Mouse (Mus musculus): ENCODE measurements around the gene Fam69a. TPM values are rescaled to one million over a fixed set of nuclear protein-coding genes. Genes with fewer than 3 reads are reported as not detected.

Fam69a gene
- polyA plus RNA-seq, 1 experiment from 2014 or later, result 48.5 TPM

DNA sequence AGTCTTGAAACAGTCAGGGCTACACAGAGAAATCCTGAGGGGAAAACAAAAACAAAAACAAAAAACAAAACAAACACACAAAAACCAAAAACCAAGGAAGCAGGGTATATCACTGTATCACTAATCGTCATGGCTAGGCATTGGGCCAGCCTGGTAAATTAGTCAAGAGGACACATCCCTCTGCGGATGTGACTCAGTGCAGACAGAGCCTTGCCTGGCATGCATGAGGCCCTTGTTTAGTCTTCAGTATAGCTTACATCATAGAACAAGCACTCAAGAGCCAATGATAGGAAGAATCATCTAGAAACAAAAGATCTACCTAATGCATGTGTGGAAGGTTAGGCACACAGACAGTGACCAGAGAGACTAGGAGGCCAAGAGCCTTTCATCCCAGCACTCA is 9.1 kb upstream of the Fam69a start:
- no peak for DNase-seq
- no peaks in the 10 kb centered on the region for H3K4me1 ChIP-seq (ENCODE audit: control insufficient read depth, insufficient read depth, low read length)
- 89% methylated on average over 2 of the region's 2 CpGs for WGBS
- ATAC-seq (ENCODE audit: low FRiP score, low TSS enrichment), result no peak
- no peak overlapping the region for H3K27ac ChIP-seq (replicated peaks; ENCODE audit: low read depth, low read length)
- no peak overlapping the region for H3K4me2 ChIP-seq (ENCODE audit: low read length)
- H3K4me3 ChIP-seq (replicated peaks; ENCODE audit: low read depth, low read length), result no peak overlapping the region
- H3K9ac ChIP-seq (replicated peaks; ENCODE audit: low read length), result no peak overlapping the region
- no peaks in the 10 kb centered on the region for H3K9me3 ChIP-seq (ENCODE audit: control insufficient read depth, low read length)
- H3K36me3 ChIP-seq (ENCODE audit: control insufficient read depth, insufficient read depth, low read length), result no peaks in the 10 kb centered on the region
- H3K27me3 ChIP-seq (ENCODE audit: control insufficient read depth, insufficient read depth, low read length), result no peaks in the 10 kb centered on the region

DNA sequence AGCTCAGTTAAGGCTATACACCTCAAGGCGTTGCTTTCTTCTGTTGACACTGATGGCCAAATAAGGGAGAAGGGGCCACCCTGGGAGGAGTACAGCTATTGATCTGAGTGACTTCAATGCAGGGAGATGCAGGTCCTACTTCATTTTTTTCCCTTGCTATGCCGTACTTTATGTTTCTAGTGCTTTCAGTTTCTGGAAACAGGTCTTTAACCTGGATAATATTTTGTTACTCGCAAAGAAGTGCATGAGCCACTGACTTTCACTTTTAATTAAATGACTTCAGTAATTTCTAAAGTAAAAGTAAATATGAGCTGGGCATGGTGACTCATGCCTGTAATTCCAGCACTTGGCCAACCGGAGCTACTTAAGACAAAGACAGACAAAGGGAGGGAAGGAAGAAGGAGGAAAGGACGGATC is 958 bp upstream of the Fam69a start:
- H3K4me3 ChIP-seq (replicated peaks; ENCODE audit: low read depth, low read length), result peak overlapping the region; percentile 85
- no peaks in the 10 kb centered on the region for H3K27me3 ChIP-seq (ENCODE audit: control insufficient read depth, insufficient read depth, low read length)
- peak; percentile 40 for DNase-seq
- no peak for ATAC-seq (ENCODE audit: low FRiP score, low TSS enrichment)
- H3K9ac ChIP-seq (replicated peaks; ENCODE audit: low read length), result peak overlapping the region; percentile 90; the same call in 1 of the 2 replicates
- H3K36me3 ChIP-seq (ENCODE audit: control insufficient read depth, insufficient read depth, low read length), result no peaks in the 10 kb centered on the region
- whole genome bisulfite sequencing, result 19% methylated on average over 5 of the region's 5 CpGs
- no peaks in the 10 kb centered on the region for H3K9me3 ChIP-seq (ENCODE audit: control insufficient read depth, low read length)
- H3K4me1 ChIP-seq (ENCODE audit: control insufficient read depth, insufficient read depth, low read length), result 0 out of 2 replicates have a peak, but pooled peaks cover 10% of the 10 kb centered on the region
- peak overlapping the region; percentile 97 for H3K27ac ChIP-seq (replicated peaks; ENCODE audit: low read depth, low read length)
- peak overlapping the region; percentile 61 for H3K4me2 ChIP-seq (ENCODE audit: low read length)

- under 1% methylated on average over 47 of the region's 54 CpGs for WGBS
- Histone ChIP-seq H3K9ac (replicated peaks; ENCODE audit: low read length) (peak overlapping the region; percentile 90), H3K4me1 (ENCODE audit: control insufficient read depth, insufficient read depth, low read length) (0 out of 2 replicates have a peak, but pooled peaks cover 10% of the 10 kb centered on the region), H3K36me3 (ENCODE audit: control insufficient read depth, insufficient read depth, low read length) (no peaks in the 10 kb centered on the region), H3K9me3 (ENCODE audit: control insufficient read depth, low read length) (no peaks in the 10 kb centered on the region), H3K4me2 (ENCODE audit: low read length) (peak overlapping the region; percentile 61), H3K27me3 (ENCODE audit: control insufficient read depth, insufficient read depth, low read length) (no peaks in the 10 kb centered on the region), H3K27ac (replicated peaks; ENCODE audit: low read depth, low read length) (peak overlapping the region; percentile 97), H3K4me3 (replicated peaks; ENCODE audit: low read depth, low read length) (peak overlapping the region; percentile 85)
- DNase-seq, result peak; percentile 82
- peak; percentile 81 for ATAC-seq (ENCODE audit: low FRiP score, low TSS enrichment)
Measured at GRCm38 (mm10) chr5:107986255-107986966, 474 bp downstream of the Fam69a start.

GRCm38 (mm10) chr5:107983946-107984345 is 2.9 kb downstream of the Fam69a start:
- H3K9me3 ChIP-seq (ENCODE audit: control insufficient read depth, low read length), result no peaks in the 10 kb centered on the region
- no peak overlapping the region for H3K4me2 ChIP-seq (ENCODE audit: low read length)
- H3K9ac ChIP-seq (replicated peaks; ENCODE audit: low read length), result no peak overlapping the region
- no peak for DNase-seq
- no peak for ATAC-seq (ENCODE audit: low FRiP score, low TSS enrichment)
- no peak overlapping the region for H3K27ac ChIP-seq (replicated peaks; ENCODE audit: low read depth, low read length)
- H3K4me3 ChIP-seq (replicated peaks; ENCODE audit: low read depth, low read length), result no peak overlapping the region
- H3K4me1 ChIP-seq (ENCODE audit: control insufficient read depth, insufficient read depth, low read length), result 0 out of 2 replicates have a peak, but pooled peaks cover 10% of the 10 kb centered on the region
- no peaks in the 10 kb centered on the region for H3K27me3 ChIP-seq (ENCODE audit: control insufficient read depth, insufficient read depth, low read length)
- WGBS, result 94% methylated on average over 5 of the region's 5 CpGs
- H3K36me3 ChIP-seq (ENCODE audit: control insufficient read depth, insufficient read depth, low read length), result no peaks in the 10 kb centered on the region

DNA sequence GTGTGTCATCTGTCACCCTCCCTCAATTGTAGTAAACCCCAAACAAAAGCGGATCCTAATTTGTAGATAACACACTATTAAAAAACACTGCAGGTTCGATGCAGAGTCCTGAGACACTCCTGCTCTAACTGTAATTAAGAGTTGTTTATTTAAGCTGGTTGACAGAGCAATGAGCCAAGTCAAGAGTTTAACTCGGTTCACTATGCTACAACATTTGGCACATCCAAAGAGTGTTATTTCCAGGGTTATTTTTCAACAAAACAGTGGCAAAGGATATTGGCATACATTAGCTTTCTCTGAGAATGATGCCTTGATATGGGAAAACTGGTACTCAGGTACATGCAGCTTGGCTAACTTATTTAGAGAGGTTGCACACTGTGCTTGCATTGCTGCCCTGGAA is 4.9 kb downstream of the Fam69a start:
- no peak for DNase-seq
- no peak for ATAC-seq (ENCODE audit: low FRiP score, low TSS enrichment)
- WGBS, result 87% methylated on average over 3 of the region's 3 CpGs
- Histone ChIP-seq H3K4me3 (replicated peaks; ENCODE audit: low read depth, low read length) (no peak overlapping the region), H3K36me3 (ENCODE audit: control insufficient read depth, insufficient read depth, low read length) (no peaks in the 10 kb centered on the region), H3K4me2 (ENCODE audit: low read length) (no peak overlapping the region), H3K27me3 (ENCODE audit: control insufficient read depth, insufficient read depth, low read length) (no peaks in the 10 kb centered on the region), H3K4me1 (ENCODE audit: control insufficient read depth, insufficient read depth, low read length) (0 out of 2 replicates have a peak, but pooled peaks cover 4% of the 10 kb centered on the region), H3K9me3 (ENCODE audit: control insufficient read depth, low read length) (no peaks in the 10 kb centered on the region), H3K27ac (replicated peaks; ENCODE audit: low read depth, low read length) (no peak overlapping the region), H3K9ac (replicated peaks; ENCODE audit: low read length) (no peak overlapping the region)

- Histone ChIP-seq H3K27ac (replicated peaks; ENCODE audit: low read depth, low read length) (no peak overlapping the region), H3K4me2 (ENCODE audit: low read length) (no peak overlapping the region), H3K36me3 (ENCODE audit: control insufficient read depth, insufficient read depth, low read length) (no peaks in the 10 kb centered on the region), H3K27me3 (ENCODE audit: control insufficient read depth, insufficient read depth, low read length) (no peaks in the 10 kb centered on the region), H3K9ac (replicated peaks; ENCODE audit: low read length) (no peak overlapping the region), H3K4me3 (replicated peaks; ENCODE audit: low read depth, low read length) (no peak overlapping the region), H3K4me1 (ENCODE audit: control insufficient read depth, insufficient read depth, low read length) (no peaks in the 10 kb centered on the region), H3K9me3 (ENCODE audit: control insufficient read depth, low read length) (no peaks in the 10 kb centered on the region)
- ATAC-seq (ENCODE audit: low FRiP score, low TSS enrichment), result no peak
- no peak for DNase-seq
- 91% methylated on average over 1 of the region's 1 CpGs for WGBS
Measured at GRCm38 (mm10) chr5:107979901-107980300, 7.0 kb downstream of the Fam69a start.

- DNase-seq (no peak), ATAC-seq (ENCODE audit: low FRiP score, low TSS enrichment) (no peak)
- H3K4me1 ChIP-seq (ENCODE audit: control insufficient read depth, insufficient read depth, low read length), result no peaks in the 10 kb centered on the region
- no peak overlapping the region for H3K4me2 ChIP-seq (ENCODE audit: low read length)
- H3K9me3 ChIP-seq (ENCODE audit: control insufficient read depth, low read length), result no peaks in the 10 kb centered on the region
- WGBS, result 87% methylated on average over 6 of the region's 6 CpGs
- H3K9ac ChIP-seq (replicated peaks; ENCODE audit: low read length), result no peak overlapping the region
- H3K27ac ChIP-seq (replicated peaks; ENCODE audit: low read depth, low read length), result no peak overlapping the region
- no peak overlapping the region for H3K4me3 ChIP-seq (replicated peaks; ENCODE audit: low read depth, low read length)
- no peaks in the 10 kb centered on the region for H3K36me3 ChIP-seq (ENCODE audit: control insufficient read depth, insufficient read depth, low read length)
- H3K27me3 ChIP-seq (ENCODE audit: control insufficient read depth, insufficient read depth, low read length), result no peaks in the 10 kb centered on the region
Measured at GRCm38 (mm10) chr5:107978289-107979035, 8.4 kb downstream of the Fam69a start.

DNA sequence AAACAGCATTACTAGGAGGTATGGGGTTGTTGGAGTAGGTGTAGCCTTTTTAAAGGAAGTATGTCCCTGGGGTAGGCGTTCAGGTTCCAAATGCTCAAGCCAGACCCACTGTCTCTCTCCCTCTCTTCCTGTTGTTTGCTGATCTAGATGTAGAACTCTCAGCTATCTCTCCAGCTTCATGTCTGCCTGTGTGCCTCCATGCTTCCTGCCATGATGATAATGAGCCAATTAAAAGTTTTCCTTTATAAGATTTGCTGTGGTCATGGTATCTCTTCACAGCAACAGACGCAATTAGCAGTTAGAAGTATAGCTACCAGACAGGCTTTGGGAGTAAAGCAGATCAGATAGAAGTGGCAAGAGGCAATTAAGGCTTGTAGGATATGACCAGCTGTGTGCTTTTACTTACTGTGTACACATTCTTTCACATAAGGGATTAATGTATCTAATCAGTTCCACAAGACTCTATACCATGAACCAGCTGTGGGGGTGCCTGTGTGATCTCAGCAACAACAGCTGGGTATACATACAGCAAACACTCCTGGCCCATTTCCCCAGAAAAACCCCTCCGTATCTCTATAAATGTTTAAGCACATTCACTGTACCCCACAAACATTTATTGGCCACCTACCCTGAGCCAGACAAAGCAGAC is 9.1 kb downstream of the Fam69a start:
- no peak overlapping the region for H3K9ac ChIP-seq (replicated peaks; ENCODE audit: low read length)
- no peak overlapping the region for H3K4me3 ChIP-seq (replicated peaks; ENCODE audit: low read depth, low read length)
- no peaks in the 10 kb centered on the region for H3K9me3 ChIP-seq (ENCODE audit: control insufficient read depth, low read length)
- ATAC-seq (ENCODE audit: low FRiP score, low TSS enrichment) (no peak), DNase-seq (no peak)
- WGBS, result 86% methylated on average over 3 of the region's 3 CpGs
- H3K4me1 ChIP-seq (ENCODE audit: control insufficient read depth, insufficient read depth, low read length), result no peaks in the 10 kb centered on the region
- no peaks in the 10 kb centered on the region for H3K36me3 ChIP-seq (ENCODE audit: control insufficient read depth, insufficient read depth, low read length)
- no peak overlapping the region for H3K27ac ChIP-seq (replicated peaks; ENCODE audit: low read depth, low read length)
- H3K4me2 ChIP-seq (ENCODE audit: low read length), result no peak overlapping the region
- no peaks in the 10 kb centered on the region for H3K27me3 ChIP-seq (ENCODE audit: control insufficient read depth, insufficient read depth, low read length)

All from midbrain, embryonic 14.5 days (tissue).